Comparison of ENCODE assay signal across 18 mouse cellular contexts in genomic region chr17:29063988-29064285, GRCm38 (mm10). TPM values are rescaled to one million over a fixed set of nuclear protein-coding genes. Genes with fewer than 3 reads are reported as not detected.
"Had no signal": no experiment of that assay in that cellular context is flagged by ENCODE, and none has a peak within 500 bp of the region (broad histone marks: within the 10 kb centered on the region; RNA-seq: fewer than 3 reads in every experiment).

No protein-coding gene starts in this region.

- H3K9ac ChIP-seq: kidney, embryonic 15.5 days; limb, embryonic 12.5 days; limb, embryonic 15.5 days; liver, embryonic 14.5 days; liver, postnatal 0 days; lung, embryonic 14.5 days had no signal

- H3K4me3 ChIP-seq: kidney, embryonic 15.5 days; limb, embryonic 12.5 days; limb, embryonic 15.5 days had no signal

- H3K27me3 ChIP-seq: kidney, embryonic 15.5 days; limb, embryonic 12.5 days; limb, embryonic 15.5 days had no signal

- H3K27ac ChIP-seq: kidney, embryonic 15.5 days; limb, embryonic 12.5 days; limb, embryonic 15.5 days; liver, embryonic 14.5 days; macrophage had no signal

- ATAC-seq: liver, postnatal 0 days; lung, postnatal 0 days; midbrain, embryonic 16.5 days had no signal

- H3K36me3 ChIP-seq: kidney, embryonic 15.5 days; limb, embryonic 12.5 days; limb, embryonic 15.5 days had no signal

- DNase-seq: kidney, adult 2 months; kidney, postnatal 10 days; kidney, postnatal 36 days; left cerebral cortex, postnatal 4 days; liver, postnatal 0 days; lung, embryonic 14.5 days; thymus, adult 18-20 months; thymus, postnatal 36 days had no signal

- H3K4me2 ChIP-seq: kidney, embryonic 15.5 days; limb, embryonic 12.5 days; limb, embryonic 15.5 days; liver, embryonic 11.5 days; lung, embryonic 14.5 days had no signal

- H3K9me3 ChIP-seq: kidney, embryonic 15.5 days; limb, embryonic 12.5 days; limb, embryonic 15.5 days had no signal

RNA-seq across cellular contexts. Expression of gene Rab44, which starts 50.0 kb away (rescaled TPM):
- polyA plus RNA-seq: neural tube, embryonic 14.5 days; testis, adult 2 months had no signal
